Mouse (Mus musculus): ENCODE results near the gene Chaf1a. TPM values are rescaled to one million over a fixed set of nuclear protein-coding genes. Genes with fewer than 3 reads are reported as not detected.
A peak's percentile ranks its signal among the peaks of the same experiment; 100 is the strongest.
"Not testable (repeated sequence)": the region's sequence is repeated elsewhere in the genome, so short reads cannot be mapped to it uniquely, and the experiment has no call there.

Chaf1a gene
- polyA plus RNA-seq, 1 experiment from 2014 or later = 44.5 TPM

- not testable (repeated sequence) for H3K27me3 ChIP-seq; H3K9ac ChIP-seq; H3K9me3 ChIP-seq; ATAC-seq (ENCODE audit: insufficient number of reproducible peaks, insufficient read depth, low FRiP score, low TSS enrichment)
- Histone ChIP-seq H3K36me3 (peaks cover 11% of the 10 kb centered on the region), H3K4me2 (replicated peaks) (peak overlapping the region; percentile 97), H3K27ac (peak overlapping the region; percentile 41; the same call in 1 of the 2 replicates), H3K4me1 (peaks cover 34% of the 10 kb centered on the region), H3K4me3 (peak overlapping the region; percentile 74)
- WGBS = 61% methylated on average over 9 of the region's 9 CpGs
These were observed 38.1 kb downstream of the Chaf1a start for GRCm38 (mm10) chr17:56078361-56078760.

- under 1% methylated on average over 61 of the region's 61 CpGs for WGBS
- peak; percentile 90 for ATAC-seq (ENCODE audit: insufficient number of reproducible peaks, insufficient read depth, low FRiP score, low TSS enrichment)
- H3K9ac ChIP-seq = peak within 1 kb of the TSS; percentile 79
- peak within 1 kb of the TSS; percentile 97 for H3K4me2 ChIP-seq (replicated peaks)
- H3K27me3 ChIP-seq = no peaks in the 10 kb centered on the region
- H3K9me3 ChIP-seq = no peaks in the 10 kb centered on the region
- H3K27ac ChIP-seq = peak within 1 kb of the TSS; percentile 47
- H3K36me3 ChIP-seq = peaks cover 15% of the 10 kb centered on the region
- peak within 1 kb of the TSS; percentile 74 for H3K4me3 ChIP-seq
- peaks cover 26% of the 10 kb centered on the region for H3K4me1 ChIP-seq
These were observed 38.9 kb downstream of the Chaf1a start, which contains the start of gene Hdgfl2 for GRCm38 (mm10) chr17:56078880-56079795. Hdgfl2 (plus strand) TSS chr17:56079634.

GRCm38 (mm10) chr17:56079921-56080320, 39.7 kb downstream of the Chaf1a start:
- whole genome bisulfite sequencing = 3% methylated on average over 11 of the region's 11 CpGs
- Histone ChIP-seq H3K4me2 (replicated peaks) (peak overlapping the region; percentile 97), H3K36me3 (peaks cover 18% of the 10 kb centered on the region), H3K9me3 (no peaks in the 10 kb centered on the region), H3K4me3 (peak overlapping the region; percentile 74), H3K27me3 (no peaks in the 10 kb centered on the region), H3K4me1 (peaks cover 24% of the 10 kb centered on the region), H3K27ac (peak overlapping the region; percentile 47; the same call in 1 of the 2 replicates), H3K9ac (peak overlapping the region; percentile 79)
- ATAC-seq (ENCODE audit: insufficient number of reproducible peaks, insufficient read depth, low FRiP score, low TSS enrichment) = no peak

- no peaks in the 10 kb centered on the region for H3K9me3 ChIP-seq
- H3K4me1 ChIP-seq = peaks cover 17% of the 10 kb centered on the region
- ATAC-seq (ENCODE audit: insufficient number of reproducible peaks, insufficient read depth, low FRiP score, low TSS enrichment) = peak; percentile 30
- H3K4me2 ChIP-seq (replicated peaks) = peak overlapping the region; percentile 97
- H3K27me3 ChIP-seq = no peaks in the 10 kb centered on the region
- H3K27ac ChIP-seq = no peak overlapping the region
- peaks cover 21% of the 10 kb centered on the region for H3K36me3 ChIP-seq
- peak overlapping the region; percentile 79 for H3K9ac ChIP-seq
- 7% methylated on average over 8 of the region's 8 CpGs for WGBS
- H3K4me3 ChIP-seq = peak overlapping the region; percentile 74
These were observed 40.7 kb downstream of the Chaf1a start for GRCm38 (mm10) chr17:56080781-56081585.

- ATAC-seq (ENCODE audit: insufficient number of reproducible peaks, insufficient read depth, low FRiP score, low TSS enrichment) = no peak
- H3K9me3 ChIP-seq = no peaks in the 10 kb centered on the region
These were observed 52.1 kb downstream of the Chaf1a start for GRCm38 (mm10) chr17:56092312-56092711.

GRCm38 (mm10) chr17:56092794-56093193, 52.6 kb downstream of the Chaf1a start:
- WGBS = 89% methylated on average over 1 of the region's 1 CpGs
- H3K4me1 ChIP-seq = no peaks in the 10 kb centered on the region
- peaks cover 60% of the 10 kb centered on the region for H3K36me3 ChIP-seq
- no peak overlapping the region; the same call in 1 of the 2 replicates for H3K27ac ChIP-seq
- no peak for ATAC-seq (ENCODE audit: insufficient number of reproducible peaks, insufficient read depth, low FRiP score, low TSS enrichment)
- no peak overlapping the region for H3K4me2 ChIP-seq (replicated peaks)
- H3K27me3 ChIP-seq = no peaks in the 10 kb centered on the region
- no peaks in the 10 kb centered on the region for H3K9me3 ChIP-seq
- H3K9ac ChIP-seq = no peak overlapping the region
- no peak overlapping the region for H3K4me3 ChIP-seq

More at GRCm38 (mm10) chr17:56092312-56092711, 52.1 kb downstream of the Chaf1a start:
- Histone ChIP-seq H3K4me2 (replicated peaks) (no peak overlapping the region), H3K36me3 (peaks cover 55% of the 10 kb centered on the region), H3K4me1 (no peaks in the 10 kb centered on the region), H3K9ac (no peak overlapping the region), H3K4me3 (no peak overlapping the region), H3K27ac (no peak overlapping the region), H3K27me3 (no peaks in the 10 kb centered on the region)
- WGBS = 90% methylated on average over 1 of the region's 1 CpGs

GRCm38 (mm10) chr17:56096883-56097282, 56.6 kb downstream of the Chaf1a start:
- WGBS = 90% methylated on average over 12 of the region's 12 CpGs
- Histone ChIP-seq H3K4me2 (replicated peaks) (no peak overlapping the region), H3K27ac (no peak overlapping the region), H3K4me1 (no peaks in the 10 kb centered on the region), H3K27me3 (no peaks in the 10 kb centered on the region), H3K4me3 (no peak overlapping the region), H3K9ac (no peak overlapping the region), H3K36me3 (peaks cover 78% of the 10 kb centered on the region), H3K9me3 (no peaks in the 10 kb centered on the region)
- ATAC-seq (ENCODE audit: insufficient number of reproducible peaks, insufficient read depth, low FRiP score, low TSS enrichment) = no peak

GRCm38 (mm10) chr17:56098180-56098579, 57.9 kb downstream of the Chaf1a start:
- Histone ChIP-seq H3K9ac (no peak overlapping the region), H3K9me3 (no peaks in the 10 kb centered on the region), H3K36me3 (peaks cover 83% of the 10 kb centered on the region), H3K4me3 (no peak overlapping the region), H3K27me3 (no peaks in the 10 kb centered on the region), H3K4me1 (no peaks in the 10 kb centered on the region), H3K27ac (no peak overlapping the region), H3K4me2 (replicated peaks) (no peak overlapping the region)
- 94% methylated on average over 8 of the region's 8 CpGs for WGBS
- 0 out of 2 replicates have a peak, but pooled peaks have one; percentile 7 for ATAC-seq (ENCODE audit: insufficient number of reproducible peaks, insufficient read depth, low FRiP score, low TSS enrichment)

GRCm38 (mm10) chr17:56098711-56099572, 58.7 kb downstream of the Chaf1a start:
- no peak overlapping the region for H3K4me3 ChIP-seq
- no peaks in the 10 kb centered on the region for H3K9me3 ChIP-seq
- H3K27me3 ChIP-seq = no peaks in the 10 kb centered on the region
- 89% methylated on average over 15 of the region's 15 CpGs for WGBS
- H3K4me1 ChIP-seq = no peaks in the 10 kb centered on the region
- no peak overlapping the region for H3K9ac ChIP-seq
- no peak for ATAC-seq (ENCODE audit: insufficient number of reproducible peaks, insufficient read depth, low FRiP score, low TSS enrichment)
- peaks cover 84% of the 10 kb centered on the region for H3K36me3 ChIP-seq
- no peak overlapping the region for H3K4me2 ChIP-seq (replicated peaks)
- H3K27ac ChIP-seq = no peak overlapping the region

GRCm38 (mm10) chr17:56100811-56101210, 60.6 kb downstream of the Chaf1a start:
- no peak overlapping the region for H3K9ac ChIP-seq
- peaks cover 79% of the 10 kb centered on the region for H3K36me3 ChIP-seq
- H3K9me3 ChIP-seq = no peaks in the 10 kb centered on the region
- no peak for ATAC-seq (ENCODE audit: insufficient number of reproducible peaks, insufficient read depth, low FRiP score, low TSS enrichment)
- H3K27ac ChIP-seq = no peak overlapping the region
- H3K4me3 ChIP-seq = no peak overlapping the region
- no peaks in the 10 kb centered on the region for H3K27me3 ChIP-seq
- H3K4me2 ChIP-seq (replicated peaks) = no peak overlapping the region
- no peaks in the 10 kb centered on the region for H3K4me1 ChIP-seq
- WGBS = 89% methylated on average over 3 of the region's 3 CpGs

- H3K9ac ChIP-seq = no peak overlapping the region
- 93% methylated on average over 5 of the region's 5 CpGs for WGBS
- H3K4me2 ChIP-seq (replicated peaks) = no peak overlapping the region
- no peaks in the 10 kb centered on the region for H3K4me1 ChIP-seq
- H3K9me3 ChIP-seq = no peaks in the 10 kb centered on the region
- peaks cover 66% of the 10 kb centered on the region for H3K36me3 ChIP-seq
- H3K4me3 ChIP-seq = no peak overlapping the region
- no peak overlapping the region for H3K27ac ChIP-seq
- ATAC-seq (ENCODE audit: insufficient number of reproducible peaks, insufficient read depth, low FRiP score, low TSS enrichment) = no peak
- no peaks in the 10 kb centered on the region for H3K27me3 ChIP-seq
These were observed 61.9 kb downstream of the Chaf1a start for GRCm38 (mm10) chr17:56102158-56102557.
